Mouse (Mus musculus) cerebellum, adult 11-12 months (tissue): ENCODE results near the gene Ang4.
"Not testable (repeated sequence)": the region's sequence is repeated elsewhere in the genome, so short reads cannot be mapped to it uniquely, and the experiment has no call there.

Experiments
- DNase-seq: peaks from one replicate; pipeline ENCODE4 v3.0.0; 2022

Ang4 gene

DNA sequence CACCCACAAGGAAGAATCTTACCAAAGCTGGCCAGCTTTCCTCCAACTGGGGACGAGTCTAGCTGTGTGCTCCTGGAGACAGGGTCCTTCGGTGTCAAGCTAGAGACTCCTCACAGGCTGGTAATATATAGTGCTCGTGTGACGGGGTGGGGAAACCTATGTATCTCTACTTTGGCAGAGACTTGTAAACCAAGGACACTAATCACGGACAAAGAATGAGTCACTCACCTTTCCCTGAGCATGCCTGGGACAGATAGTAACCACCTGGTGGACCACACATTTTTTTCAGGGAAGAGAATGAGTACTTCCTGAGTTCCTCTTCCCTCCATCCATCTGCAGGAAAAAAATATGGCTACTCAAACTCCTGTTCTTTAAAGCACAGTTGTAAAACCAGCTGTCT lies at the start of gene Ang4:
TSS of gene Ang4 (minus strand) at position 101 of the 400 bp plus-strand sequence.
- no peak for DNase-seq

DNA sequence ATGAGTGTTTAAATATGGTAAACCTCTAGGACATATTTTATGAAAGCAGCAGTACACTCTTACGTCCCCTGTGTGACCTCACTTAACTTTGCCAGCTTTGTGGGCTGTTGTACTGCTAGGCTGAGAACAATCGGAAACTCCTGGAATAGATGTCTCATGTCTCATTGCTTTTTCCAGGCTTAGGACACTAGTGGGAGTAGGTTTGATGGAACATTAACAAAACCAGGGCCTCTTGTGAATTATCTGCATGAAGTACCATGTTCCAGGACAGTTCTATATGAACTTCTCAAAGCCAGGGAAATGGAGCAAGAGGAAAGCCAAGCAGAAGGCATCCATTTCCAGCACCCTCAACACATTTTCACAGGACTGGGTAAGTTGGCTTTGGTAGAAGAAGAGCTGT lies 26.4 kb upstream of the Ang4 start, which contains the start of gene AY358078:
TSS of gene AY358078 (plus strand) at position 301 of the 400 bp plus-strand sequence.
- no peak for DNase-seq

DNA sequence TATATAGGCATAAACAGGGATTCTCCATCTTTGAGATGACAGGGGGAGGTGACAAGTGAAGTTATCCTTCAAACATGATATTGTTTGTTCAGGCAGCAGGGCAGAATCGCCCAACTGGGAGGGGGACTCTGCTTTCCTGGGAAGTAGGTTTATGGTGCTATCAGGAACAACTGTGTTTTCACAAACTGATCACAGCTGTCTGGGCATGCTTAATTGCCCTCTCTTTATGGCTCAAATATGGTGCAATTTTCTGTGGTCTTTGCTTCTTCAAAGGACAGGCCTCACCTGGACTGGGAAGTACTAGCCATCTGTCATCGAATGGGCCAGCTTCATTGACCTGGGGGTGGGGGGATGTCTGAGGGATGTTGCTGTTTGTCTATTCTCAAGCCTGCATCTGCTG lies 20.7 kb upstream of the Ang4 start:
- no peak for DNase-seq

DNA sequence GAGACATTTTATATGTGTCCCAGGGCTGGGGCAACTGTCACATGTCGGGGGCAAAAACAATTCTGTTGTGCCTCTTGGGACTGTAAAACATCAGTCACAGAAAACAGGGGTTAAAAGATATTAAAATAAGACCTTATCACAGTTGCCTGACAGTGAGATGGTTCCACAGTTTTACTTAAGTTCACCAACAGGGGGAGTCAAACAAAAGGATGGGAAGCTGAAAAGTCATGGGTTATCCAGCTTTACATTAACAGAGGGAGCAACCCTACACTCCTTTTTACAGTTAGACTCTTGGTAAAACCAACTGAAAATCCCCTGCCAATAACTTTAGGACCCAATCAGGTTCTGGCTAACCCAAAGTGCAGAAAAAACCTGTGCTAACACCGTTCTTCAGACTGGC lies 15.8 kb upstream of the Ang4 start:
- DNase-seq, result no peak

DNA sequence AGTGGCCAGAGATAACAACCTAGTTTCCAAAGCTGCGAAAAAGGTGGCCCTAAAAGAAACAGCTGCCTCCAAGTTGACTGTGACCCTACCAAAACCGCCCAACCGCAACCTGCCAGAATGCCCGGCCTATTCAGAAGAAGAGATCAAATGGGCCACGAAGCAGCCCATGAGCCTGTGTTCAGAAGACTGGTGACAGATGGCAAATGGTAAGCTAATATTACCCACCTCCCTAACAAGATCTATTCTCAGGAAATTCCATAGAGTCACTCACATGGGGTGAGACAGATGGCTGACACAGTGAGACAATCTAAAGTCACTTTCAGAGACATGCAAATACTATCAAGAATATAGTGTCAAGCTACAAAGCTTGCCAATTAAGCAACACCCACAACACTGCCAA lies 13.7 kb upstream of the Ang4 start:
- DNase-seq, result no peak

DNA sequence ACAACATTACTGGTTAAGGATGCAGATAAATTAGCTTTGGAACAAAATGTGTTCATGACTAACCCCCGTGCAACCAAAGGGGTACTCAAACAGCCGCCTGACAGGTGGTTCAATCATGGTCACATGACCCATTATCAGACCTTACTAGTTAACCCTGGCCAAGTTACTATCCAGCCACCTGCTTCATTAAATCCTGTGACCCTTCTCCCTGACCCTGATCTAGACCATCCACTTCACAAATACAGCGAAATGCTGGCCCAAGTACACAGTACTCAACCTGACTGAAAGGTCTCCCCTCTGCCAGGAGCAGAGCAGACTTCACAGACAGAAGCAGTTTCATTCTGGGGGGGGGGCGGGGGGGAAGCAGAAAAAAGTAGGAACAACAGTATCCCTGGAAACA lies 12.9 kb upstream of the Ang4 start:
- DNase-seq, result no peak

DNA sequence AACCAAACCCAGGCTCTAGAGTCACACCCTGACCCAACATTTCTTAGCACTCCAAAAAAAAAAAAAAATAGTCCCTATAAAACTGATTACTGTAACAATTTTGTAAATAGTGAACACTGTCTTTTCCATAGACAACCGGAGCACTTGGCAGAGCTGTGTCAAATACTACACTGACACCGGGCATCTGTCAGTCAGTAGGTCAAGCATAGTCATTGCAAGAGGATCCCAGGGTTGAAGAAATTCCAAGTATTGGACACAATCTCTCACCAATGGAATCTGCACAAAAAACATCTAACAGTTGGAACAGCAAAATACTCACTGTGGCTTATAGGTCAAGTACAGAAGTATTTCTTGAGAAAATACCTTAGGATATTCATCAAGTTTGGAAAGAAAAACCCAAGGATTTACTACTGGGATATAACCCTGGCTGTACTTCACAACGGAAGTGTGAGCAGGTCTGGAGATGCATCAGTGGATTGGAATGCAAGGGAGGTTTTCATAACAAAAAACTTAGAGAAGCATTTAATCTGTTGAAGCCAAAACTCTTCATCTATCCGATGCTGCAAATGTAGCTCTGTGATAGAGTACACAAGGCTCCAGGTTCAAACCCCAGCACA lies 5.6 kb upstream of the Ang4 start:
- DNase-seq, result no peak

DNA sequence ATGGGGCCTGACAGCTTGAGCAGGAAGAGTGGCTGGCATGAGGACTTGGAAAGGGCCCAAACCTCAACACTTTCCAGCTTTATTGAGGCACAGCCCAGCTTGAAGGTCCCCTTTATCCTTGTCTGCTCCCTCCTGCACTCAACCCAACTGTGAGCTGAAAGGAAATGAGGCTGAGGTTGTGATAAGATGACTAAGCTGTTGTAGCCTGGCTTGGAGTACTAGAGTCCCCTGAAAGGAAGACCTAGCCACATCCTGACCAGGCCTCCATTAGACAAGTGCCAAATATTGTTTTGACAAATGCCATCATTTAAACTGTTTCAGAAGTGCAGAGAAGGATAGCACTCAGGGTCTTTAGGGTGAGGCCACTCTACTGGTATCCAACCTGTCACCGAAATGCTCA lies 4.4 kb upstream of the Ang4 start:
- no peak for DNase-seq

DNA sequence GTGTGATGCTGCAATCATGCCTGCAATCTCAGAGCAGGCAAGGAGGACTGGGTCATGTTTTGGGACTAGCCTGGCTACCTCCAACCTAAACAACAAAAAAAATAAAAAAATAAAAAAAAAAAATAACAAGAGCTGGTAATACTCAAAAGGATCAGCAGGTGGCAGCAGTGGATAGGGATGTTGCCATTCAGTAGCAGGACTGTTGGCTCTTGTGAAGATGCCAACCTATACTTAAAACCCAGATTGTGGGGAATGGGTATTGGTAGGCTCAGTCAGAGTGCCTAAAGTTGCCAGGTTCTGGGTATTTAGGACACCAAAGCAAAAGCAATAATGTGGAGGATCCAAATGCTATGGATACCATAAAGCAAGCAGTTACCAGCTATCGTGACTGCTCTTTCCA lies 2.0 kb downstream of the Ang4 start:
- DNase-seq, result not testable (repeated sequence)

DNA sequence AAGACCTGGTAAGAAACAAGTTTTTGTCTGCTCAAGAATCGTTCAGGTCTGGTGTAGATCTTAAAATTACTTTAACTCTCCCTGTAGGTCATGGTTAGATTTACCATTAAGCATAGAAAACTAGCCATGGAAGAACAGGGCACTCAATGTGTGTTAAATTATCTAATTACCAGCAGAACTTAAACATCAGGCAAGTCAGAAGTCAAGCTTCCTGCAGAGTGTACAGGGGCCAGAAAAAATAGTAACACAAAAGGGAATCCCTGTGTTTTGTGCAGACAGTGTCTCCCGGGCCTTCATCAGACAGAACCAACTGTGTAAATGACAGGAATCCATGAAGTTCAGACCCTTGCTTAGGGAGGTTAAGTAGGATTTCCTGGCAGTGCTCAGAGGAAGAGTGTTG lies 17.4 kb downstream of the Ang4 start:
- DNase-seq, result no peak

DNA sequence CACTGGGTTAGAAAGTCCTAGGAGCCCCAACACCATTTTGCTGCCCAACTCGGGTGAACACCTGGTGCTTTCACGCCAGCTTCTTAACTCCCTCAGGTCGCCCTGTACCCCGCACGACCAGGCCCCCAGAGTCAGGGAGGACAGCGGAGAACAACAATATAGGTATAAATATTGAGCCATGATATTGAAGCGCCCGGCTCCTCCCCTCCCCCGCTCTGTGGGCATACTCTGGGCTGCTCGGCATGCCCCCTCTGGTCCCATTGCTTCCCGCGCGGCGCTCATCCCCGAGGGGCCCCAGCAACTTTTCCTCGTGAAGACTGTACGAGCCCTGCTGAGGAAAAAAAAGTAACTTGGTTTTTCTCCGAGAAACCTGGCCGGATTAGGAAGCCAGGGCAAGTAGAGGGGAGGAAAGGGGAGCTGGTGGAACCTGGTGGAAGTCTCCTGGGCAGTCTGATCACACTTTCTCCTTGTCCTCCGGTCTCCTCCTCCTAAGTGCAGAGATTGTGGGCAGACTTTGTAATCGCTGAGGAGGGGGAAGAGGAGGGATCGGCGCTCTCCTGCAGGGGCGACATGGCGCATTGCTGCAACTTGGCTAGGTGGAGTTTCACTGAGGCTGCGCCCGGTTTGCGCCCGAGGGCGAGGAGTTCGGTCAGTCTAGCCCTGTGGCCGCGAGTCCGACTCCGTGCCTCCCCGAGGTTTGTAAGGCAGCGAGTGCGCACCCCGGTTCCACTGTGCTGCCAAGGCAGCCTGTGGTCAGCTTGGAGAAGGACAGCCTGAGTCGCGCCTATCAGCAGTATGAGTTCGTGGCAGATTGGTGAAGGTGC lies 32.8 kb downstream of the Ang4 start:
- DNase-seq, result no peak

DNA sequence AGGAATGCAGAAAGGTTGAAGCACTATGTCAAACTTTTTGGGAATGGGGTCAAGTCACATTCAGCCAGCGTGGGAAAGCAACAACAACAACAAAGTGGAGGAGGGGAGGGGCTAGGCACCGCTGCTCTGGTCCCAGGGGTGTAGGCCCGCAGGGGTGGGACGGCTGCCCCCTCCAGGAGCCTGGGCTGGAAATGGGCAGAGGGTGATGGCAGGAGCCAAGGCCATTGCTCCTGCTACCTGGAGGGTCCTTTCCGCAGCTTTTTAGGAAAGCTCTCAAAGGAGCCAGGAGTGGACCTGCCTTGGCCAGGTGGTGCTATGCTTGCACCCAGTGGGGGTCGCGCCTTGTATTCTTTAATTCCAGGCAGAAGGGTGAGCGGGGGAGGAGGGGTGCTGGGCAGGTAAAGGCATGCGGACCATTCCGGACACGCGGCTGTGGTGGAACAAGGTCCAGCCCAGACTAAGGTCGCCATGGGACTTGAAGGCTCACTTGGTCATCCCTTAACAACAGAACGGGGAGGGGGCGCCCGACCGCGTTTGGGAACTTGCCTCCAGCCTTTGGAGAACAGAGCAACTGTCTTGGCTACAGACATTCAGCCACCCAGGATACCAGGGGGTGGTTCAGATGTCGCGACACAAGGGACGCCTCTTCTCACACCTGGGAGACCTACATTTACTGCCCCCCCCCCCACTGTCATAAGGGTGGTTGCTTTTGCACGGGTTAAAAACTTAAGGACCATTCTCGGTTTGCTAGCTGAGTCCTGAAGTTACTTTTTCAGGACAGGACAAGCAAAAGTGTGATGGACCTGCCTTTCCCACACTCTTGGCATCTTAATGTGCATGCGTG lies 34.0 kb downstream of the Ang4 start:
- DNase-seq, result no peak

DNA sequence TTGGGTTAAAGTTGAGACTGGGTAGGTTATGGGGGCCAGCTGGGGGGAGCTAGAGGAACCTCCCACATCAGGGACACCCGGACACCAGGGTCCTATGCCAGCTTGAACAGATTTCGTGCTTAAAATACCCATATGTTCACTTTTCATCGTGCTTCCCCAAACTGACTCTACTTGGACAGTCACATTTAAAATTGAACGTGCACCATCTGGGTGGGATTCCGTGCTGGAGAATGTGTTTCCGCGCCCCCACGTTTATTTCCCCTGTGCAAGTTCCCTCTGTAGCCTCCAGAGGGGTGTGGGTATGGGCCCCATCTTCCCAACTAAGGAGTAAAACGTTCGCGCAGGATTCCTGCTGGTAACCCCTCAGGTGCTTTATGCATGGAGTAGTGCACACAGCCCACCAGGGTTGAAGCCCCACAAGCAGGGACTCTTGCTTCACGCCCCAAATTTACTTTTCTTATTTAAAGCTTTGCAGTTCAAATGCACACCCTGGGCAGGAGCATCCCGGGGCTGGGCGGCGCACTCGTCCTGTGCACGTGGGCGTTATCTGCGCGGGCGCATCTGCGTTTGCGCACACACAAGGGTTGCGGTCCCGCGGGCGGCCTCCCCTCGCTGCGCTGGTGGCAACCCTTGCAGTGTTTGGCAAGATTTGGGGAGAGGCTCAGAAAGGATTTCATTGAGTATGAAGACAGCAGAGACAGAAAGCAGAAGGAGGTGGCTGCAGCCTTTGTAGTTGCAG lies 34.8 kb downstream of the Ang4 start:
- no peak for DNase-seq

DNA sequence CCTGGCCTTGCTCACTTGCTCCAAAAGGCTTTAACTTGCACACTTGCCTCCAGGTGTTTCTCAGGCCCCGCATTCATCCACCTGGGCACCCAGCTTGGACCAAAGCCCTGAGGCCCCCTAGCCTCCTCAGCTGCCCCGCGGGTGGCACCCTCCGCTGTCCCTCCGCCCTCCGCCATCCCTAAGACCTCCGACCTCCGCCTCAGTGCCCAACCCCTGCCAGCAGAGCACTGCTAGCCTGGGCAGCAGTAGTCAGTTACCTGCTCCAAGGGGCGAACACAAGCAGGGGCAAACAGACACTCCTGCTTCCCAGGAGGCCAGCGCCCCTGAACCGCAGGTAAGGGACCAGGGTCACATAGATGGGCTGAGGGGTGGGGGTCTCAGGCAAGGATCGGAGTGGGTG lies 35.4 kb downstream of the Ang4 start:
- no peak for DNase-seq

DNA sequence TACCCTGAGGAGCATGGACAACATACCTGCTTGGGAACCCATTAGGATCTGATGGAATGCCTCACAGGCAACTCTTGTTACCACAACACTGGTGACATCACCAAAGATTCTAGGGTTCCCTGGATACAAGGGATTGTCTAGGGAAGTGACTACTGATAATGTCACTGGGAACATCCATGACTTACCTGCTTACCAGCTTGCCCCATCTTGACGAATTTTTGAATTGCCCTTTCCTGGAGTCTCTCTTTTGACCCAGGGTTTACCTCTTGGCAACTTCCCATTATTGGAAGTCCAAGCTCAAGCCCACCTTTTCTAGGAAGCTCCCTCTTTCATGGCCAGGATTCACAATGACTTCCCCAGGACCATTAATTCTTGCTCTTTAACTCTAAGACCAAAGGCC lies 56.3 kb downstream of the Ang4 start, which contains the start of gene Gm5800:
TSS of gene Gm5800 (minus strand) at position 101 of the 400 bp plus-strand sequence.
- no peak for DNase-seq
